Mouse (Mus musculus): ENCODE results near the gene Ryr2. TPM values are rescaled to one million over a fixed set of nuclear protein-coding genes. Genes with fewer than 3 reads are reported as not detected.

Ryr2 gene
- polyA plus RNA-seq, 2 experiments: 0.16 to 0.19 TPM

- Histone ChIP-seq H3K9ac (replicated peaks) (no peak overlapping the region), H3K4me3 (ENCODE audit: insufficient read depth in 1 of 2, low read depth in 2 of 2, low read length in 2 of 2) (no peak overlapping the region), H3K27me3 (ENCODE audit: control insufficient read depth, insufficient read depth, low read length) (no peaks in the 10 kb centered on the region), H3K36me3 (replicated peaks; ENCODE audit: control insufficient read depth, insufficient read depth, low read depth) (no peaks in the 10 kb centered on the region), H3K4me1 (replicated peaks; ENCODE audit: control insufficient read depth in 2 of 2, insufficient read depth in 2 of 2, low read length in 1 of 2) (no peaks in the 10 kb centered on the region), H3K4me2 (ENCODE audit: low read depth) (no peak overlapping the region), H3K27ac (no peak overlapping the region), H3K9me3 (ENCODE audit: control insufficient read depth, low read length) (no peaks in the 10 kb centered on the region)
- peak in 2 of 3 experiments; percentile 3 for DNase-seq (ENCODE audit: low read depth in 3 of 3, low spot score in 3 of 3)
- WGBS (ENCODE audit: insufficient replicate concordance): 0% methylated on average over 1 of the region's 1 CpGs
- no peak for ATAC-seq (ENCODE audit: insufficient read depth)
- peak; percentile 74 for TF ChIP-seq CTCF (IDR thresholded peaks at IDR 0.05; ENCODE audit: low read depth)
- no peak for TF ChIP-seq EP300 (IDR thresholded peaks at IDR 0.05; ENCODE audit: low read depth)
Measured at GRCm38 (mm10) chr13:11874852-11875251, 231.9 kb downstream of the Ryr2 start.

- H3K9me3 ChIP-seq (ENCODE audit: control insufficient read depth, low read length): no peaks in the 10 kb centered on the region
- no peaks in the 10 kb centered on the region for H3K4me1 ChIP-seq (replicated peaks; ENCODE audit: control insufficient read depth in 2 of 2, insufficient read depth in 2 of 2, low read length in 1 of 2)
- no peak for ATAC-seq (ENCODE audit: insufficient read depth)
- no peak for DNase-seq (ENCODE audit: low read depth in 3 of 3, low spot score in 3 of 3)
- H3K4me2 ChIP-seq (ENCODE audit: low read depth): no peak overlapping the region
- no peak overlapping the region for H3K27ac ChIP-seq
- no peak overlapping the region for H3K9ac ChIP-seq (replicated peaks)
- no peak overlapping the region for H3K4me3 ChIP-seq (ENCODE audit: insufficient read depth in 1 of 2, low read depth in 2 of 2, low read length in 2 of 2)
- H3K27me3 ChIP-seq (ENCODE audit: control insufficient read depth, insufficient read depth, low read length): no peaks in the 10 kb centered on the region
- 35% methylated on average over 1 of the region's 1 CpGs for WGBS (ENCODE audit: insufficient replicate concordance)
- no peaks in the 10 kb centered on the region for H3K36me3 ChIP-seq (replicated peaks; ENCODE audit: control insufficient read depth, insufficient read depth, low read depth)
- TF ChIP-seq EP300 (IDR thresholded peaks at IDR 0.05; ENCODE audit: low read depth): no peak
- no peak for TF ChIP-seq CTCF (IDR thresholded peaks at IDR 0.05; ENCODE audit: low read depth)
Measured at GRCm38 (mm10) chr13:11869971-11870370, 236.8 kb downstream of the Ryr2 start.

- H3K9me3 ChIP-seq (ENCODE audit: control insufficient read depth, low read length): no peaks in the 10 kb centered on the region
- H3K4me1 ChIP-seq (replicated peaks; ENCODE audit: control insufficient read depth in 2 of 2, insufficient read depth in 2 of 2, low read length in 1 of 2): no peaks in the 10 kb centered on the region
- no peak for DNase-seq (ENCODE audit: low read depth in 3 of 3, low spot score in 3 of 3)
- H3K36me3 ChIP-seq (replicated peaks; ENCODE audit: control insufficient read depth, insufficient read depth, low read depth): no peaks in the 10 kb centered on the region
- H3K4me2 ChIP-seq (ENCODE audit: low read depth): no peak overlapping the region
- TF ChIP-seq CTCF (IDR thresholded peaks at IDR 0.05; ENCODE audit: low read depth): no peak
- TF ChIP-seq EP300 (IDR thresholded peaks at IDR 0.05; ENCODE audit: low read depth): no peak
- no peak overlapping the region for H3K27ac ChIP-seq
- H3K4me3 ChIP-seq (ENCODE audit: insufficient read depth in 1 of 2, low read depth in 2 of 2, low read length in 2 of 2): no peak overlapping the region
- no peak overlapping the region for H3K9ac ChIP-seq (replicated peaks)
- WGBS (ENCODE audit: insufficient replicate concordance): 49% methylated on average over 2 of the region's 2 CpGs
- no peak for ATAC-seq (ENCODE audit: insufficient read depth)
- H3K27me3 ChIP-seq (ENCODE audit: control insufficient read depth, insufficient read depth, low read length): no peaks in the 10 kb centered on the region
Measured at GRCm38 (mm10) chr13:11869486-11869885, 237.3 kb downstream of the Ryr2 start.

- TF ChIP-seq EP300 (IDR thresholded peaks at IDR 0.05; ENCODE audit: low read depth) (no peak), CTCF (IDR thresholded peaks at IDR 0.05; ENCODE audit: low read depth) (no peak)
- no peaks in the 10 kb centered on the region for H3K27me3 ChIP-seq (ENCODE audit: control insufficient read depth, insufficient read depth, low read length)
Measured at GRCm38 (mm10) chr13:11868979-11869378, 237.8 kb downstream of the Ryr2 start.

GRCm38 (mm10) chr13:11868056-11868455, 238.7 kb downstream of the Ryr2 start:
- Histone ChIP-seq H3K4me2 (ENCODE audit: low read depth) (no peak overlapping the region), H3K36me3 (replicated peaks; ENCODE audit: control insufficient read depth, insufficient read depth, low read depth) (no peaks in the 10 kb centered on the region), H3K27me3 (ENCODE audit: control insufficient read depth, insufficient read depth, low read length) (no peaks in the 10 kb centered on the region), H3K9ac (replicated peaks) (no peak overlapping the region), H3K27ac (no peak overlapping the region), H3K4me3 (ENCODE audit: insufficient read depth in 1 of 2, low read depth in 2 of 2, low read length in 2 of 2) (no peak overlapping the region), H3K9me3 (ENCODE audit: control insufficient read depth, low read length) (no peaks in the 10 kb centered on the region), H3K4me1 (replicated peaks; ENCODE audit: control insufficient read depth in 2 of 2, insufficient read depth in 2 of 2, low read length in 1 of 2) (no peaks in the 10 kb centered on the region)
- TF ChIP-seq CTCF (IDR thresholded peaks at IDR 0.05; ENCODE audit: low read depth) (no peak), EP300 (IDR thresholded peaks at IDR 0.05; ENCODE audit: low read depth) (no peak)
- WGBS (ENCODE audit: insufficient replicate concordance): 70% methylated on average over 7 of the region's 7 CpGs
- ATAC-seq (ENCODE audit: insufficient read depth) (no peak), DNase-seq (ENCODE audit: low read depth in 3 of 3, low spot score in 3 of 3) (no peak)

More at GRCm38 (mm10) chr13:11868979-11869378, 237.8 kb downstream of the Ryr2 start:
- ATAC-seq (ENCODE audit: insufficient read depth) (no peak), DNase-seq (ENCODE audit: low read depth in 3 of 3, low spot score in 3 of 3) (no peak)
- H3K36me3 ChIP-seq (replicated peaks; ENCODE audit: control insufficient read depth, insufficient read depth, low read depth): no peaks in the 10 kb centered on the region
- H3K9ac ChIP-seq (replicated peaks): no peak overlapping the region
- H3K4me3 ChIP-seq (ENCODE audit: insufficient read depth in 1 of 2, low read depth in 2 of 2, low read length in 2 of 2): no peak overlapping the region
- H3K4me1 ChIP-seq (replicated peaks; ENCODE audit: control insufficient read depth in 2 of 2, insufficient read depth in 2 of 2, low read length in 1 of 2): no peaks in the 10 kb centered on the region
- 58% methylated on average over 2 of the region's 2 CpGs for WGBS (ENCODE audit: insufficient replicate concordance)
- H3K27ac ChIP-seq: no peak overlapping the region
- no peak overlapping the region for H3K4me2 ChIP-seq (ENCODE audit: low read depth)
- H3K9me3 ChIP-seq (ENCODE audit: control insufficient read depth, low read length): no peaks in the 10 kb centered on the region

Data from liver, embryonic 14.5 days (tissue).